Mouse (Mus musculus) CH12.LX (cell line): Measurements from ENCODE around the gene Psmb9.

Experiments
- EP300 ChIP-seq: IDR thresholded peaks from 2 replicates; pipeline ENCODE4 v1.6.1; 2011; ENCODE audit warnings: low read length, improper control_type of control experiment
- USF1 ChIP-seq: IDR thresholded peaks from 2 replicates; pipeline ENCODE4 v1.6.1; 2014; ENCODE audit warnings: low read depth, mild to moderate bottlenecking, inconsistent platforms, low read length, improper control_type of control experiment
- ZMIZ1 ChIP-seq: IDR thresholded peaks from 2 replicates; pipeline ENCODE4 v1.6.1; 2012; ENCODE audit warnings: low read depth, mild to moderate bottlenecking, inconsistent platforms, low read length, improper control_type of control experiment

DNA sequence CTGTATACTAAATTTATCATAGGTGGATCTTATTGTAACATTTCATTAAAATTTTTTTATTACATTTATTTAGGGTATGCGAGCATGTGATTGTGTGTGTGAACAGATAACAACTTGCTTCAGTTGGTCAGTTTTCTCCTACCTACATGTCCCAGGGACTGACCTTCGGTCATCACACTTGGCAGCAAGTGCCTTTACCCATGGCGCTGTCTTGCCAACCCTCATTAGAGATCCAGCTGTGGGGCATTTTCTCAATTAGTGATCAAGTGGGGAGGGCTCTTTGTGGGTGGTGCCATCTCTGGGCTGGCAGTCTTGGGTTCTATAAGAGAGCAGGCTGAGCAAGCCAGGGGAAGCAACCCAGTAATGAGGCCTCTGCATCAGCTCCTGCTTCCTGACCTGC is 37.3 kb upstream of the Psmb9 start:
- no peak for TF ChIP-seq EP300
- no peak for TF ChIP-seq ZMIZ1
- no peak for TF ChIP-seq USF1
